Mouse (Mus musculus): ENCODE measurements around the gene Nudt9.

- TF ChIP-seq CTCF (IDR thresholded peaks at IDR 0.05; ENCODE audit: low read depth, low read length): no peak
- TF ChIP-seq POLR2A (IDR thresholded peaks at IDR 0.05; ENCODE audit: insufficient read depth, low read length): no peak
Measured at GRCm38 (mm10) chr5:104025245-104025854, 20.8 kb upstream of the Nudt9 start.
